Mouse (Mus musculus) kidney, postnatal 36 days (tissue): ENCODE results near the gene Asic2.

Experiments
- DNase-seq, 2 experiments: peaks; one replicate each; pipeline ENCODE4 v3.0.0; 2021 to 2022; ENCODE audit warnings: mixed read lengths in 2 of 2

The Asic2 gene

DNA sequence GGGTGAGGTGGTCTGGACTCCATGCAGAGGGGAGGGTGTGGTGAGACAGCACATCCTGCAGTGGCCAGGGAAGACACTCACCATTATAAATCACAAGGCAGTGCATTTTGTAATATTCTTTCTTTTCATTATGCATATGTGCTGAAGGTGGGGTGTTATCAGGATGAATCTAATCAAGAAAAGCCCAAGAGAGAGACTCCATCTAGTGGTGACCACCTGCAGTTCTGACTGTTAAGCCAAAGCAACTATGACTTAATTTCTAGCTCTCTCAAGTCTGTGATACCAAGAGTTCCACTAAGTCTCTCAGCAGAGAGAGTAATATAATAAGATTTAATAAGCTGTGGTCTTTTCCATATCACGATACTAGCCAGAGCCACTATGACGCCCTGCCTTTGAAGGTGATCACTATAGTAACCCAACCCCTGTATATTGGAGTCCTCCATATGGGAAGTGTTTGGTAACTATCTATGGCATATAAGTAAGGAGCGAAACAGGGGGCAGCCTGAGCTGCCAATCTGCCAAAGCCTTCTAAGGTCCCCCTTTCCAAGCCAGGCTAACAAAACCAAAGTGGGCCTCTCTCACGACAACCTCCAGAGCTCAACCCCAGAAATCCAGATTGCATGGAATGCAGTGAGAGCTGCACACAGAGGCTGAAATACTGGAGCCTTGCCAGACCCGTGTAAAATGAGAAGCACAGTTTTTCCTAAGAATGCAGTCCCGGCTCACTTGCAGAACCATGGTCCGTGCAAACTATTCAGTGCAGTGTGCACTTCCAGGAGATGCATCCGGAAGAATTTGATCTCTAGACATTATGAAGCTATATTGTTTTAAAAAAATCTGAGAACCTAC lies 459.6 kb downstream of the Asic2 start:
- peak in 1 of 2 experiments; percentile 3 for DNase-seq

DNA sequence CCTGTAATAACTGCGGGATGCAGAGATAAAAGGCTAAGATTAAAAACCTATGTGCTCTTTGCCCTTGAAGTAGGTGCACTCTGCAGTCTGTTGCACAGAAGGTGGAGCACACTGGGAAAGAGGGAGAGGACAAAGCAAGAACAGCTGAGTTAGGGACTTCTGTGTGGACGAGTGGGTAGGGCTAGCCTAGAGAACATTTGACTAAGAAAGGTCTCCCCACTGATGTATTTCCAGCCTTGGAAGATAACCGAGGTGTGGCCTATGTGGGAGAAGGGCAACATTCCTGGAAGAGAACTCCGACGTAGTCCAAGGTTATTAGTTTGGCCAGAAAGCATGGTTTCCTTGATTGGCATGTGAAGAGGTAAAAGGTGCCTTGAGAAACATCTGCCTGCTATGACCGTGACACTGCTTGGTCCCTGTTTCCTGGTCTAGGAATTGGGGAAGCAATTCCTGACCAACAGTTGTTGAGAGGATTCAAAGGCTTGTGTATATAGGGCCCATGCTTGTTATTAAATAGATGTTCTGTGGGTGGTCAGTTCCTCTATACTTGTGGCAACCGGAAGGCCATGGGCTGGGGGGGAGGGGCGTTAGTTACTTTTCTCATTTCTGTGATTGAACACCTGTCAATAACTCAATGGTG lies 463.3 kb downstream of the Asic2 start:
- DNase-seq, result no peak

DNA sequence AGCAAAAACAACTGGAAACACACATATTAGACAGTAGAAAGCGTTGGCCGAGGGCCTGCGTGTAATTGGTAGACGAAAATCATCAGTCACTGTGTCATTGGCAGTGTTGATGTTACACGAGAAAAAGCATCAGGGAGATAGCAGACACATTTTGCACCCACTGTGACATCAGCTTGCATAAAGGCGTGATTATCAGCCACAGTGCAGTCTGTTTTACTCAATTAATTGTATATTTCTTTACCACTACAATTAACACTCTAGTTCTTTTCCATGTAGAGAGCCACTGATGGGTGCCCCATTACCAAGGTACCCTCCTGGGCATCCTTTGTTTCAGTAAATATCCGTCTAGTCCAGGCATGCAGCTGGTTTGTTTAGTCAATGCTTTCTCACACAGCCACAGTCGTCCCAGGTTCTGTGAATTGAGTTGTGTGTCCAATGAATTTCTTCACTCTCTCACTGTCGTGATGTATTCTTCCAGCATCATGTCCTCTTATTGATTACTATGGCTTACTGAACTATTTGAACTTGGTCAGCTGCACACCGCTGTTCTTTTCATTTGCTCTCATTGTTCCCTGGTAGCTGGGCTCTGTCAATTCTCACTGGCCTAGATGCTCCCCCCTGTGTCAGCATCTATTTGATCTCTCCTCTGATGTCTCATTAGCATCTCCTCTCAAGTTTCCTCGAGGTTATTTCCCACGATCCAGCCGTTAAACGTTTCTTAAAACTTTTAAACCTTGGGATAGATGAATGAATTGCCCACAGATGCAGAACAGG lies 466.6 kb downstream of the Asic2 start:
- no peak for DNase-seq

DNA sequence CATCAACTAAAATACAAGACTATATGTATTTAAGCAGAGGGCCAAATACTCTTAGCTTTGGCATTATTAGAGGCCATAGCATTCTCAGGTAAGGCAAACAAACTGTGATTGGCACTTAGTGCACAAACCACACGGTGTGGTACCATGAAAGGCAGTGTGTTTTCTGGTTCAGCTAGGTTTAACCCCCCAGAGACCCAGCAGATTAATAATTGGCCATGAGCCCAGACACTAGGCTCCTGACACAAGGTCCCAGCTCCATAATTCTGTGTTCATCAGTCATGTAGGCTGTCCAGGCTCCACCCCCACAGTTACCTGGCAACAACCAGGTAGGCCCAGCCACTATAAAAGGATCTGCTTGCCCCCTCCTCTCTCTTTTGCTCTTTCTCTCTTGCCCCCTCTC lies 469.3 kb downstream of the Asic2 start:
- DNase-seq, result no peak

DNA sequence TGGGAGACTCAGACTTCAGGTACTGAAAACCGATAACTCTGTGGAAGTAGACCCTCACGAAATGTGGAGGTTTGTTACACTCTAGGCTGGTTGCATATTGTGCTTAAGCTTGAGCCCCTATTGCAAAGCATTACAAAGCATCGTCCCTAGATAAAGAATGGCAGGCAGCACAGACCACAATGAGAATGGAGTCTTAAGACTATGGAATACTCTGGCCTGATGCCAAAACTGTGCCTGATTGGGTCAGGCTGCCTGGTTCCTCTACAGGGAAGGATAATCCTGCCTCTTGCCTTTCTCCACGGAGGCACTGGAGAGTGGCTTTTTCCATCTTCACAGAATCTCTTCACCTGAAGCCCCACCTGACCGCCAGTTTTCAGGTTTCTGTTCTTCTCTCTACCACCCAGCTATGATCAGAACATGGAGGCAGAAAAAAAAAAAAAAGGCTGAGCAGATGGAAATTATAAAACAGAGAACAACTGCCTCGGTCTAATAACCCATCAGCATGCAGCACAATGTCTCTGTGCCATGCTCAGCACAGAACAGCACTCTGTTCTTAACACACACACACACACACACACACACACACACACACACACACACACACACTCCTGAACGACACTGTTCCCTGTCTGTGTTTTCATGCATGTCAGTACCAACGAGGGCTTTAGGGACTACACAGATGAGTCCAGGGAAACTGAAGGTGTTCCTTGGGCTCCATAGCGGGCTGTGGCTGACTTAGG lies 470.4 kb downstream of the Asic2 start:
- DNase-seq, result no peak

DNA sequence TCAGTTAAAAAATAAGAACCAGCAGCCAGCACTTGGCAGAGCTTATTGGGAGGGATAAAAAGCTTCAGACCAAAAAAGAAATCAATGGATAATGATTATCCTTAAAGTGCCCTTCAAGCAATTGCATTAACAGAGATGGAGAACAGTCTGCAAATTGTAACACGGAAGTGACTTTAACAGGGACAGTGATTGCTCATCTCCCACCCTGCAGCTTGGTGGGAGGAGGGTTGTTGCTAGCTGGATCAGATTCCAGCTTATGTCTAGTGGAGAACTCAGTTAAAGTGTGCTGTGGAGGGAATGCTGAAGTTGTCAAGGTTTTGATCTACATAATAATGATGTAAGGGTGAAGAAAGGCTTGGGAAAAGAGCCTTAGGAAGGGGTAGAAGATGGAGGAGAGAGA lies 471.8 kb downstream of the Asic2 start:
- no peak for DNase-seq

DNA sequence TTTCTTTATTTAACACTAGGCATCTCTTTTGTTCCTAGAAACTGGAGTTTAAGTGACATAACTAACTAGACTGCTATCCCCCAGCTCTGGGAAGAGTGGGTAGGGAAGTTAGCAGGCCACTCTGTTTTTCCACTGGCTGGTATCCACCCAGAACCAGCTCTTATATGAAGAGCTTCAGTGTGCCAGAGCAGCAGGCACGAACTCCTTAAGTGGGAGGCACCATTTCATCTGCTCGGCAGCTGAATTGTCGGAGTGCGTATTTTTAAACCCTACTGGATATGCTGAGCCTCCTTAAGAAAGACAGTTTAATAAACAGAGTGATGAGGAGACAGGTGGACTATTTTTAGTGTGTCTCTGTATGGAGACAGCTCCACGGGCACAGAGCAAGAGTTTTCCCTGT lies 475.9 kb downstream of the Asic2 start:
- no peak for DNase-seq

DNA sequence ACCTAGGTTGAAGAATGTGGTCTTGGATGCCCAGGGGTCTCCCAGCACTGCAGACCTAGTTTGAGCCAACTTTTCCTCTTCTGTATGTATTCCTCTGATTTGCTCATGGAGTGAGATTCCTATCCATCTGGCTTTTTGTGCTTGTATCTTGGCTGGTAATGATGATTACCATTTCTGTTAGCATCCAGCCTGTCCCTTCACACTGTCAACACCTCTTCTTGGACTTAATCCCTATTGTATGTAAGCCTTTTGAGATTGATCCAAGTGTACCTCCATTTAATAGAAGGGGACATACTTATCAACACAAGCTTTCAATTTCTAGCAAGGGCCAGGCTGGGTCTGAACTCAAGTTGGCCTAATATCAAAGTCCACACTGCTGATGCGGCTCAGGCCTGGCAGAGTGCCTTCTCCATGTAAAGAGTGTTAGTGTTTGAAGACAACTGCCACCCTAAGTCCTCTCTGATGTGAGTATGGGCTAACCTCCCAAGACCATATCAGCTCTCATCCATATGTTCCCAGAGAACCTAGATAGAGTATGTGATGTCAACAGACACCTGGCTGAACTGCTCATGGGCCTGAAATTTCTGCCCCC lies 479.0 kb downstream of the Asic2 start:
- no peak for DNase-seq

DNA sequence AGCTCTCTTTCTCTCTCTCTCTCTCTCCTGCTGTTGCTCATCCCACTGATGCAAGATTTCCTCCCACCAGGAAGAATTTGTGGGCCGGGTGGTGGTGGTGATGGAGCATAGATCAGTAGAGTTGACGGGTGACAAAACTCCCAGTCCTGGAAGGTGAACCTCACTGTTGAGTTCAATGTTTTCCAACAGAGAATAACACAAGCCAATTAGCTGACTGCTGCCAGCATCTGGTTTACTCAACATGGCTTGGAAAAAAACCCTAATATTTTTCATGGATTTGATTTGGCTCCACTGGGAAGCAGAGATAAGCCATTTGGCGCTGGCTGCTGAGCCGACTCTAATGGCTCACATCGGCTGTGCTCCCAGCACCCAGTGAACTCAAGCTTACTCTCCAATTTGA lies 479.6 kb downstream of the Asic2 start:
- no peak for DNase-seq

DNA sequence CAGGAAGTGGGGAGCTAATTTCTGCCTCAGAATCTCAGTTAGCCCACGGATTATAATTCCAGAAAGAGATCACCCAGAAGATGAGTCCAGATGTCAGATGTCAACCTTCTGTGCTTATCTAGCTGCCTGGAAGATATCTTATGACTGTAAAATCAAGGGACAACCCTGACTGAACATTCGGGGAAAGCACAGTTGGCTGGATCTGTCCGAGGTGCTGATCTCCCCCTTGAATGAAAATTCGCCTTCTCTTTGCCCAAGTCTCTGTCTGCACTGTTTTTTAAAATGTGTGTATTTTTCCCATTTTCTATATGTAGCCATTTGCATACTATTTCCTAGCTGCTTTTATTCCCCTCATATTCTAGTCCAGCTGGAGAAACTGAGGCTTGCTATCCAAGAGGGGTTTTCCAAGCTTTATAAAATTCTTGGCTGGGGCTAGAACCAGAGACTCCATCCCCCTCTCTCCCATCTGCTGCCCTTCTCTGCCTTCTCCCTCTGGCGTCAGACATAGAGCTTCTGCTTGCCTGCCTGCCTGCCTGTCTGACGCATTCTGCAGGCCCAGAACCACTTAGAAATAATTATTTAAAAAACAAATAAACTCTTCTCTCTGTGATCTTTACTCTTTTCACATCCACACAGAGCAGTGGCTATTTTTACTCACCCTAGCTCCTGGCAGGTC lies 481.9 kb downstream of the Asic2 start:
- peak in 1 of 2 experiments; percentile 30 for DNase-seq

DNA sequence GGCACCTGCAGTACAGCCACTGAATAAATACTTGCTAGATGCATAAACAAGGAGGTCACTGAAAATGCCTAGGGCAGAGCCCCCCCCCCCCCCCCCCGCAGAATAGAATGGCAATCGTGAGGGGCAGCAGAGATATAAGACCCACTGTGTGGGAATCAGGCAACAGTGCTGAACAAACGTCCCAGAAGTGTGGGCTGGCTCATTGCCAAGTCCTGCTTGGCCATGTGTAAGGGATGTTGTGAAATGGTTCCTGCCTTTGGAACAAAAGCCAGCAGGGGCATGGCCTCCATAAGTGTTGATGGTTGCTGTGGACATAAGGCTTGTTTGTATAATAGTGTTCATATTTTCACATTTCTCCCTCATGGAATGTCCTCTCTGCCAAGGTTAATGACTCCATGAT lies 487.1 kb downstream of the Asic2 start:
- peak in 1 of 2 experiments; percentile 8 for DNase-seq

DNA sequence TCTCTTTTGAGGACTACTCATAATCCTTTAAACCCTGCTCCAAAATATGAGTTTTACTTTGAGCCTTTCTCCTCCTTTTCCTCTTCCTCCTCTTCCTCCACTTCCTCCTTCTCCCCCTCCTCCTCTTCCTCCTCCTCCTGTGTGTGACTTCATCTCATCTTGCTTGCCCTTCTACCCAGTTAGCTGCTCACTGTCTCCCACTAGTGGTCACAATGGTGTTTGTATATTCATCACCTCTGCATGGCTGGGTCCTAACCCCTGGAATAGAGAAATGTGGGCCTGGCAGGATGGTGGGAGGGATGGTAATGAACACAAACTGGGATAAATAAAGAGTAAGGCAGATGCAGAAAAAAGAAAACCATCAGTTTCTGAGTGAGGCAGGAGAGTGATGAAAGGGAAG lies 492.0 kb downstream of the Asic2 start:
- peak in 1 of 2 experiments; percentile 27 for DNase-seq

DNA sequence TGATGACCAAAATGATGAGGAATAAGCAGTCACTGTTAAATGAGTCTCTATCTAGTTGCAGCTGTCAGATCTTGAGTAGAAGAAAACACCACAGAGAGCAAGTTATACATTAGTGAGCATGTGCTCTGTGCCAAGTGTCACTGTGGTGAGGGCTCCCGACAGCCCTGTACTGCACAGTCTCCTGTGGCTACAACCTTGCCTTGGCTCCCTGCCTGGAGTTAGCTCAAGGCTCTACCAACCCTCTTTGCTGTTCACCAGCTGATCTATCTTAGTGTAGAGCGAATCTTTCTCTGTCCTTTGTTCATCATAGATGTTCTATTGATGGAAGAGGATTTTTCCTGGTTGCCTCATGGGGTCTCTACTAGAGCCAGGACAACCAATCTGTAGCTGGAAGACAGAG lies 494.1 kb downstream of the Asic2 start:
- peak; percentile 14 to 24 for DNase-seq

DNA sequence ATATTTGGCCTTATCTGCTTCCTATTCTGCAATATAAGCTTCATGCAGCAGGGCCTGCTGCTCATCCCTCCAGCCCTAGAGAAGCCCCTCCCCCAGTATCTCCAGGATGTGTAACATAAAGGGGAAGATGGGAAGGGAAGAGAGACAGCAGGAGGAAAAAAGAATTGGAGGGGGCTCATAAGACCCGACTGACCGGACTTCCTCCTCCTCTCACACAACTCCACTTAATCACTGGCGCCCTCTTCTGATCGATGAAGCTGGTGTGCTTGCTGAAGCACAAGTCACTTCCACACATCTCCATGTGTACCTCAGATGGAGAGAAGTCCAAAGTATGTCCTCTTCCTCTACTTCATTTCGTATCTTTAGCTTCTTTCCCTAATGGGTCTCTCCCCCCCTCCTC lies 506.1 kb downstream of the Asic2 start:
- DNase-seq, result peak; percentile 16 to 63

DNA sequence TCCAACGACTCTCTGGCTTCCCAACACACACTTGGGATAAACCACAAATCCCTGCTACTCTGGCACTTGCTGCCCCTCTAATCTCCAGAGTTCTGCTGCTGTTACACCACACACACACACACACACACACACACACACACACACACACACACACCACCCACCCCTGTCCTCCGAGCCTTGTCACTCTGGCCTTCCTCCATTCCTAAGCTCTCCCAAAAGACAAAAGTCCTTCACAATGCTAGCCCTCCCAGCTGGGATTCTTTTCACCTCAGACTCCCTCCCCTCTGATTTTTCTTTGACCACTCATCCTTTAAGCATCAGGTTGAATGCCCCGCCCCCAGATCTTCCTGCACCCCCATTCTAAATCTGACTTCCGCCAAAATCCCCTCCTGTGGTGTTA lies 506.5 kb downstream of the Asic2 start:
- no peak for DNase-seq

DNA sequence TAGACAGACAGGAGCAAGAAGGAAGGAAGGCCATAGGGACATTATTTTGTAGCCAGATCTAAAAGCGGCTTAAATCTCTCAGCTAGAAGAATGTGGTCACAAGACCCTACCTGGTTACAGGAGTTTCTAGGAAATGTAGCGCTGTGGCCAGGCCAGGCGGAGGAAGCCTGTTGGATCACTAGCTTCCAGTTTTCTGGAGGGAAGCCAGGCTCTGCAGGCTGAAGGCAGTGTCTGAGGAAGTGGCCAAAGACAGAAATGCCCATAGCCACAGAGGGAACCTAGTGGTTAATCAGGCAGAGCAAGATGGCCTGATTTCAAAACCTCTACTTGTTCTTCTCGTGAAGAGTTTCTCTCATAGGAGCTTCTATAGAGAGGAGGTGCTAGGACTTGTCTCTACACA lies 513.3 kb downstream of the Asic2 start:
- peak; percentile 21 to 45 for DNase-seq

DNA sequence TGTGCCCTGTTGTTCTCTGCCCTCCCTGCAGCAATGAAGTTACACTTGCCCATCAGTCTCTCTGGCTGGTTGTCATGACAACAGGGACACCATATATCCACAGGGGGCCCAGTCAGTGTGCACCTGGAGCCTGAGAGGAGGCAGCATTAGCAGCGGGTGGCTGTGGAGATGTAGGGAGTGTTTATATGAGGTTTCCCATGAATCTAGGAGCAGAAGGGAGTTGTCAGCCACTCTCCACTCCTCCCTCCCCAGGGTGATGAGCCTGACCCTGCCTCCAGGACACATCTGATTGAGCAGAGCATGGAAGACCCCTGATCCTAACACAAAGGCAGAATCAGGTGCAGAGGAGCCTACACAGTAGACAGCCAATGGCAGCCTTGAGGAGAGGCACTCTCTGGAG lies 514.1 kb downstream of the Asic2 start:
- no peak for DNase-seq

DNA sequence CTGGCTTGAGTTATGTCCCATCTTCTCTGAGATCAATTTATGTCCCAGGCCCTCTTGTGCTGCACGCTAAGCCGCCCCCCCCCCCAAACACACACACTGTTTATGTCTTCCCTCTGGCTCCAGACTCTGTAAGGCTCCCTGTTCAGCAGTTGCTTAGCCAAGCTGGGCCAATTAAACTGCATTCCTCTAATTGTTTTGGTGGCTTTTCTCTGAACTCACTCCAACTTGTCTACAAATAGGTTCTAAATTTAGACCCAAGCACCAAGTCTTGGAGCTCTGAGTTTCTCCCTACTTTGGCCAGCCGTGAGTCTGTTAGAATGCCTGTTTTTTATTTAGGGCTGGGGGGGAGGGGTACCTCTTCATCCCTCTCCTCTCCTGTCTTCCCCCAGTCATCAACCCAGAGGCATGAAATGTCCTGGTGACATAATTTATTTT lies 519.0 kb downstream of the Asic2 start:
- peak; percentile 6 to 45 for DNase-seq

DNA sequence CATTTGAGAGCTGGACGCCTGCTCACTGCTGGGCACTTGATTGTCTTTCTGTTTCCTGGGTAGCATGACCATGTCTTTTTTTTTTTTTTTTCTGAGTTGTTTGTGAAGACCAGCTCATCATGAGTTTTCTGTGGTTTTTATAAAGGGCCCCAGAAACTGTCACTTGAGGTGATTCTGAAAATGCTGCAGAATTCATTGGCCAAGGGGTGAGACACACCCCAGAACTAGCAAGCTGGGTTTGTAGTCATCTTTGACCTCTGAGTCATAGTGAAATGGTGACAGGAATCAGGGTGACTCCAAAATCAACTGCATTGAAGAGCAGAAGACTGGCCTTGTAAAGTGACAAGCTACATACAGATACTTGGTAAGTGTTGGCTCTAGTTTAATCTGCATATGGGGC lies 521.9 kb downstream of the Asic2 start:
- no peak for DNase-seq

DNA sequence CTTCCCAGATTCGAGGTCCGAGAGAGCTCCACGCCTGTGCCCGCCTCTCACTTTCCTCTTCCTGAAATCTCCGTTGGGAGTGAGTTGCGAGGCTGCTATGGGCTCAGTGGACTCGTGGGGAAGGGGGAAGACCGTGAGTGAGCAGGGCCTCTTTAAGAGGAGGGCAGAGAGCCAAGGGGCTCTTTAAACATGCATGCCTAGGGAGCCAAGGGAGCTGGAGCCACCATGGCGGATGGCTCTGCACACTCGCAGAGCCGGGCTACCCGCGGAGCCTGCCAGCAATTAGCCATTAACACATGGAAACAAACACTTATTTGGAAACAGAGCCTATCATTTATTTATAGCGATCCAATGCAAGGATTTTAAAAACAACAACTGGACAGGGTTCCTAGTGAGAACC lies 541.4 kb downstream of the Asic2 start:
- no peak for DNase-seq

DNA sequence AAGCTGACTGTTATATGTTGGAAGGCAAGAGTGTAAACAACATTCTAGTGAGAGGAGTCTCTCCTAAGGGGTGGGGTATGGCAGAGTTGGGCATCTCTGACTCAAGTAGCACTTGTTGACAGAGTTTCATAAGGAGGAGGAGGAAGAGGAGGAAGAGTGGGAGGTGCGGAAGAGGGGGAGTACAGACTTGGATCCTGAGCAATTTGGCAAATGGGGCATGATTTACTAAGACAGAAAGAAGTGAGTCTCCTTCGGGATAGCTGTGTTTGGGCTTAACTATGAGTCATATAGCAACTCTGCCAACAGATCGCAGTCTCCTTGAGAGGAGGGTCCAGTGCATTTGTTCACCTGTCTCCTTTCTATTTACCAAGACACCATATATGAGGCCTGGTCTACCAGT lies 549.1 kb downstream of the Asic2 start:
- no peak for DNase-seq

DNA sequence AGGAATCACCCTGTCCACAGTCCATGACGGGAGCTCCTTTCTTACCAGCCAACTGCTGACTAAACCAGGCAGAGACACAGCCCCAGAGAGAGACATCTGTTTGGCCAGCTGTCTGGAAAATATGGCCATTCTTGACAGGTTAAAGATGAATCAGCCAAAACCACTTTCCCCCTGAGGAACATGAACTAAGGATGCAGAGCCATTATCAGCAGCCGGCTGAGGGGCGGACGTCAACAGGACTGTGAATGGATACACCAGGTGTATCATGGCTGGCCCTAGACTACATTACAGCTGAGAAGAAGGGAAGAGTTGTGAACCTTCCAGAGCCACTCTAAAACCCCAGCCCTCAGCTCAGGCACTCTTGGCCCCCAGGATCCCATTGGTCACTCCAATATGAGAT lies 550.2 kb downstream of the Asic2 start:
- DNase-seq, result no peak
